Mouse (Mus musculus): ENCODE data around the gene Kazn.

- no peak for TF ChIP-seq CTCF (conservative IDR thresholded peaks at IDR 0.05; ENCODE audit: low read length)
- TF ChIP-seq POU5F1 (IDR thresholded peaks at IDR 0.05; ENCODE audit: borderline replicate concordance, low read length), result no peak
- no peak for TF ChIP-seq NANOG (IDR thresholded peaks at IDR 0.05; ENCODE audit: borderline replicate concordance, low read length)
Observed at GRCm38 (mm10) chr4:142170882-142171768, 68.1 kb downstream of the Kazn start.

Data from E14TG2a.4 (cell line).